In genomic region chr14:32159150-32159670, GRCm38 (mm10) we compare ENCODE assay signal across 8 mouse cellular contexts. TPM values are rescaled to one million over a fixed set of nuclear protein-coding genes. Genes with fewer than 3 reads are reported as not detected.
DNase-seq lines count a peak whose midpoint lies in the region; ATAC-seq and TF ChIP-seq lines count a peak whose summit lies in the region.

No protein-coding gene starts in this region.

- H3K4me1 ChIP-seq in kidney, embryonic 14.5 days (ENCODE audit: control insufficient read depth, insufficient read depth, low read length), result peaks cover 12% of the 10 kb centered on the region
- H3K4me1 ChIP-seq in forebrain, postnatal 0 days (ENCODE audit: insufficient read depth), result peaks cover 9% of the 10 kb centered on the region
- H3K4me1 ChIP-seq in limb, embryonic 15.5 days, result peaks cover 15% of the 10 kb centered on the region
- peaks cover 28% of the 10 kb centered on the region for H3K4me1 ChIP-seq in neural tube, embryonic 13.5 days (replicated peaks)

- DNase-seq in kidney, postnatal 14 days, result no peak
- peak; percentile 36 for DNase-seq in WW6 (ENCODE audit: low read depth, low spot score)
- DNase-seq in forebrain, postnatal 0 days, result no peak
- DNase-seq in adrenal gland, postnatal 25 days, result no peak
- no peak for DNase-seq in natural killer cell, adult 2 months (ENCODE audit: low spot score in 2 of 2)

- H3K9me3 ChIP-seq in kidney, embryonic 14.5 days (ENCODE audit: control insufficient read depth, low read length), result no peaks in the 10 kb centered on the region
- H3K9me3 ChIP-seq in forebrain, postnatal 0 days (ENCODE audit: low read length), result no peaks in the 10 kb centered on the region
- H3K9me3 ChIP-seq in limb, embryonic 15.5 days, result no peaks in the 10 kb centered on the region
- no peaks in the 10 kb centered on the region for H3K9me3 ChIP-seq in neural tube, embryonic 13.5 days

- 44% methylated on average over 4 of the region's 4 CpGs for WGBS in kidney, embryonic 14.5 days
- WGBS in forebrain, postnatal 0 days, result 32% methylated on average over 4 of the region's 4 CpGs
- WGBS in limb, embryonic 15.5 days, result 35% methylated on average over 4 of the region's 4 CpGs
- WGBS in neural tube, embryonic 13.5 days, result 44% methylated on average over 4 of the region's 4 CpGs

- 0 out of 2 replicates have a peak overlapping the region, but pooled peaks have one; percentile 47 for H3K27ac ChIP-seq in kidney, embryonic 14.5 days (ENCODE audit: low read depth, low read length)
- H3K27ac ChIP-seq in forebrain, postnatal 0 days (ENCODE audit: low read depth, low read length), result peak overlapping the region; percentile 68; the same call in 1 of the 2 replicates
- H3K27ac ChIP-seq in limb, embryonic 15.5 days, result peak overlapping the region; percentile 54
- peak overlapping the region; percentile 62; the same call in 1 of the 2 replicates for H3K27ac ChIP-seq in neural tube, embryonic 13.5 days (replicated peaks)

- TF ChIP-seq CTCF in forebrain, postnatal 0 days (IDR thresholded peaks at IDR 0.05; ENCODE audit: low read depth), result no peak

- H3K9ac ChIP-seq in kidney, embryonic 14.5 days (ENCODE audit: low read depth, low read length), result peak overlapping the region; percentile 77; the same call in 1 of the 2 replicates
- peak overlapping the region; percentile 98 for H3K9ac ChIP-seq in forebrain, postnatal 0 days
- 0 out of 2 replicates have a peak overlapping the region, but pooled peaks have one; percentile 17 for H3K9ac ChIP-seq in limb, embryonic 15.5 days
- H3K9ac ChIP-seq in neural tube, embryonic 13.5 days, result peak overlapping the region; percentile 95

- peak overlapping the region; percentile 65 for H3K4me3 ChIP-seq in kidney, embryonic 14.5 days (ENCODE audit: low read length)
- H3K4me3 ChIP-seq in forebrain, postnatal 0 days (ENCODE audit: low read depth, low read length), result peak overlapping the region; percentile 97
- H3K4me3 ChIP-seq in limb, embryonic 15.5 days, result peak overlapping the region; percentile 96
- H3K4me3 ChIP-seq in neural tube, embryonic 13.5 days, result peak overlapping the region; percentile 95

- peak overlapping the region; percentile 75 for H3K4me2 ChIP-seq in kidney, embryonic 14.5 days (replicated peaks; ENCODE audit: low read depth, low read length)
- H3K4me2 ChIP-seq in forebrain, postnatal 0 days (ENCODE audit: low read depth), result peak overlapping the region; percentile 43
- peak overlapping the region; percentile 77 for H3K4me2 ChIP-seq in limb, embryonic 15.5 days
- peak overlapping the region; percentile 95 for H3K4me2 ChIP-seq in neural tube, embryonic 13.5 days

- peak; percentile 36; the same call in 1 of the 2 replicates for ATAC-seq in kidney, embryonic 14.5 days (ENCODE audit: low FRiP score, low TSS enrichment)
- peak; percentile 9; the same call in 1 of the 2 replicates for ATAC-seq in forebrain, postnatal 0 days
- 0 out of 2 replicates have a peak, but pooled peaks have one; percentile 1 for ATAC-seq in limb, embryonic 15.5 days (ENCODE audit: insufficient number of reproducible peaks, low FRiP score, low TSS enrichment, low read depth)
- peak; percentile 11; the same call in 1 of the 2 replicates for ATAC-seq in neural tube, embryonic 13.5 days (ENCODE audit: low read depth)

- no peaks in the 10 kb centered on the region for H3K36me3 ChIP-seq in kidney, embryonic 14.5 days (ENCODE audit: control insufficient read depth, insufficient read depth, low read length)
- no peaks in the 10 kb centered on the region for H3K36me3 ChIP-seq in forebrain, postnatal 0 days (ENCODE audit: insufficient read depth)
- H3K36me3 ChIP-seq in limb, embryonic 15.5 days, result no peaks in the 10 kb centered on the region
- H3K36me3 ChIP-seq in neural tube, embryonic 13.5 days, result no peaks in the 10 kb centered on the region

- no peaks in the 10 kb centered on the region for H3K27me3 ChIP-seq in kidney, embryonic 14.5 days (ENCODE audit: control insufficient read depth, insufficient read depth, low read length)
- no peaks in the 10 kb centered on the region for H3K27me3 ChIP-seq in forebrain, postnatal 0 days (ENCODE audit: insufficient read depth, low read length)
- H3K27me3 ChIP-seq in limb, embryonic 15.5 days, result no peaks in the 10 kb centered on the region
- H3K27me3 ChIP-seq in neural tube, embryonic 13.5 days, result no peaks in the 10 kb centered on the region

RNA-seq across cellular contexts. Expression of gene Ncoa4, which starts 0.5 kb away (rescaled TPM):
- polyA plus RNA-seq in kidney, embryonic 14.5 days (2014; fragmentation: Nextera tagmentation; extraction: Ambion mirVana), result 74.8 and 106 TPM in 2 replicates
- 143 and 153 TPM in 2 replicates for total RNA-seq in forebrain, postnatal 0 days (2014; rRNA removed)
- 77.9 and 83.8 TPM in 2 replicates for polyA plus RNA-seq in forebrain, postnatal 0 days (2015; fragmentation: Nextera tagmentation; extraction: Ambion mirVana)
- polyA plus RNA-seq in limb, embryonic 15.5 days (2015; fragmentation: Nextera tagmentation; extraction: Ambion mirVana), result 99.3 and 104 TPM in 2 replicates
- polyA plus RNA-seq in neural tube, embryonic 13.5 days (2015; fragmentation: Nextera tagmentation; extraction: Ambion mirVana), result 96.5 and 97.5 TPM in 2 replicates
- total RNA-seq in adrenal gland, postnatal 25 days (2021), result 151 and 193 TPM in 2 replicates

RNA-seq across cellular contexts. Expression of gene Msmb, which starts 17.4 kb away (rescaled TPM):
- polyA plus RNA-seq in kidney, embryonic 14.5 days (2014; fragmentation: Nextera tagmentation; extraction: Ambion mirVana), result not detected in 2 replicates
- not detected in 2 replicates for total RNA-seq in forebrain, postnatal 0 days (2014; rRNA removed)
- polyA plus RNA-seq in forebrain, postnatal 0 days (2015; fragmentation: Nextera tagmentation; extraction: Ambion mirVana), result not detected in 2 replicates
- polyA plus RNA-seq in limb, embryonic 15.5 days (2015; fragmentation: Nextera tagmentation; extraction: Ambion mirVana), result not detected in 2 replicates
- polyA plus RNA-seq in neural tube, embryonic 13.5 days (2015; fragmentation: Nextera tagmentation; extraction: Ambion mirVana), result not detected in 2 replicates
- total RNA-seq in adrenal gland, postnatal 25 days (2021), result not detected in 2 replicates

RNA-seq across cellular contexts. Expression of gene Timm23, which starts 42.5 kb away (rescaled TPM):
- polyA plus RNA-seq in kidney, embryonic 14.5 days (2014; fragmentation: Nextera tagmentation; extraction: Ambion mirVana), result 324 and 335 TPM in 2 replicates
- 123 and 160 TPM in 2 replicates for total RNA-seq in forebrain, postnatal 0 days (2014; rRNA removed)
- 253 and 292 TPM in 2 replicates for polyA plus RNA-seq in forebrain, postnatal 0 days (2015; fragmentation: Nextera tagmentation; extraction: Ambion mirVana)
- 269 and 291 TPM in 2 replicates for polyA plus RNA-seq in limb, embryonic 15.5 days (2015; fragmentation: Nextera tagmentation; extraction: Ambion mirVana)
- 214 and 235 TPM in 2 replicates for polyA plus RNA-seq in neural tube, embryonic 13.5 days (2015; fragmentation: Nextera tagmentation; extraction: Ambion mirVana)
- 121 and 174 TPM in 2 replicates for total RNA-seq in adrenal gland, postnatal 25 days (2021)

RNA-seq across cellular contexts. Expression of gene Parg, which starts 42.5 kb away (rescaled TPM):
- polyA plus RNA-seq in kidney, embryonic 14.5 days (2014; fragmentation: Nextera tagmentation; extraction: Ambion mirVana), result 30.6 and 57.5 TPM in 2 replicates
- 46.9 and 56.0 TPM in 2 replicates for total RNA-seq in forebrain, postnatal 0 days (2014; rRNA removed)
- 27.8 and 28.9 TPM in 2 replicates for polyA plus RNA-seq in forebrain, postnatal 0 days (2015; fragmentation: Nextera tagmentation; extraction: Ambion mirVana)
- 33.8 and 37.7 TPM in 2 replicates for polyA plus RNA-seq in limb, embryonic 15.5 days (2015; fragmentation: Nextera tagmentation; extraction: Ambion mirVana)
- 33.2 and 44.3 TPM in 2 replicates for polyA plus RNA-seq in neural tube, embryonic 13.5 days (2015; fragmentation: Nextera tagmentation; extraction: Ambion mirVana)
- 73.1 and 75.6 TPM in 2 replicates for total RNA-seq in adrenal gland, postnatal 25 days (2021)

Comparison
In these comparisons a context has a peak if more than half of its experiments do, and no peak if none do; other contexts are left out.
1. H3K4me2 ChIP-seq: peak in every context shown above with its lines; median percentile 95 in neural tube, embryonic 13.5 days; 77 in limb, embryonic 15.5 days; 75 in kidney, embryonic 14.5 days; 43 in forebrain, postnatal 0 days.
2. H3K9ac ChIP-seq: peak in every context shown above with its lines; median percentile 98 in forebrain, postnatal 0 days; 95 in neural tube, embryonic 13.5 days; 77 in kidney, embryonic 14.5 days; 17 in limb, embryonic 15.5 days.